Mouse (Mus musculus) olfactory bulb, adult 2 months (tissue): ENCODE measurements around the gene Ptpn13.

Source experiments
- CTCF ChIP-seq: fragments of 200-500 bp; IDR thresholded peaks from 2 replicates; pipeline ENCODE4 v1.5.1; 2012; ENCODE audit warnings: low read depth, mild to moderate bottlenecking, low read length, moderate library complexity; ENCODE audit not compliant: insufficient read depth
- POLR2A ChIP-seq: fragments of 200-500 bp; IDR thresholded peaks from 2 replicates; pipeline ENCODE4 v1.6.1; 2012; ENCODE audit warnings: mild to moderate bottlenecking, low read depth, low read length, moderate library complexity; ENCODE audit not compliant: insufficient read depth

GRCm38 (mm10) chr5:103389415-103389814 lies 35.6 kb upstream of the Ptpn13 start:
- TF ChIP-seq CTCF (no peak), POLR2A (no peak)
